In the genomic region with DNA sequence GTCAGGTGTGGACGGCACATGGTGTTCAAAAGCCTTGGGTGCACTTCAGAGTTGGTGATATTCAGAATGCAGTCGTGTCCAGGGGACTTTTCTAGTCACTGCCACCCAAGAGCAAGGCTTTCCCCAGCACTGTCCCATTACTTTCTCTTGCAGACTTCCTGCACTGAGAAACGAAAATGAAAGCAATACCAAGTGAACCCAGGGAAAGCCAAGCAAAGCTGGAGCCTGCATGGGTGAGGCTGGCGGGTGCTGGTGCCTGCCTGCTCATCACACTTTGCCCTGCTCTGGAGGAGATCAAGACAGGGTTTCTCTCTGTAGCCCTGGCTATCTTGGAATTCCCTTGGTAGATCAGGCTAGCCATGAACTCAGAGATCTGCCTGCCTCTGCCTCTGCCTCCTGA, we compare ENCODE assay signal across 14 mouse cellular contexts. TPM values are rescaled to one million over a fixed set of nuclear protein-coding genes. Genes with fewer than 3 reads are reported as not detected.
DNase-seq lines count a peak whose midpoint lies in the region; ATAC-seq and TF ChIP-seq lines count a peak whose summit lies in the region.
"Had no signal": no experiment of that assay in that cellular context is flagged by ENCODE, and none has a peak within 500 bp of the region (broad histone marks: within the 10 kb centered on the region; RNA-seq: fewer than 3 reads in every experiment).

No protein-coding gene starts in this region.

- no peak for TF ChIP-seq EP300 in heart, adult 2 months (IDR thresholded peaks at IDR 0.05; ENCODE audit: insufficient read depth, low read depth, low read length)
- TF ChIP-seq EP300 in stomach, postnatal 0 days (optimal IDR thresholded peaks at IDR 0.05) = no peak

- DNase-seq in heart, adult 2 months = peak in 1 of 2 experiments; percentile 33
- DNase-seq in heart, adult 9 months (ENCODE audit: low spot score in 2 of 2) = no peak
- no peak for DNase-seq in stomach, postnatal 0 days (ENCODE audit: low spot score)
- DNase-seq in right cerebral cortex, postnatal 10 days (ENCODE audit: low spot score in 2 of 2) = no peak
- no peak for DNase-seq in retina, embryonic 14.5 days (ENCODE audit: low spot score)
- DNase-seq: adrenal gland, postnatal 36 days; cerebellum, adult 8-10 months had no signal

- peaks cover 2% of the 10 kb centered on the region; the same call in 1 of the 2 replicates for H3K36me3 ChIP-seq in heart, adult 2 months (ENCODE audit: control insufficient read depth, insufficient read depth, low read length)
- H3K36me3 ChIP-seq in stomach, embryonic 16.5 days (ENCODE audit: control insufficient read depth, insufficient read depth, low read length) = peaks cover 16% of the 10 kb centered on the region
- H3K36me3 ChIP-seq in stomach, postnatal 0 days (ENCODE audit: control insufficient read depth, insufficient read depth, low read length) = peaks cover 12% of the 10 kb centered on the region
- peaks cover 39% of the 10 kb centered on the region for H3K36me3 ChIP-seq in small intestine, adult 2 months (ENCODE audit: control insufficient read depth, insufficient read depth, low read length)

- H3K4me3 ChIP-seq in heart, adult 2 months = no peak overlapping the region
- H3K4me3 ChIP-seq in stomach, embryonic 16.5 days (replicated peaks; ENCODE audit: low read length) = no peak overlapping the region
- H3K4me3 ChIP-seq in stomach, postnatal 0 days (ENCODE audit: low read depth, low read length) = no peak overlapping the region
- H3K4me3 ChIP-seq in small intestine, adult 2 months (ENCODE audit: low read depth, low read length) = peak overlapping the region; percentile 21; the same call in 1 of the 2 replicates
- H3K4me3 ChIP-seq: embryonic facial prominence, embryonic 12.5 days; lung, embryonic 15.5 days had no signal

- 45% methylated on average over 4 of the region's 4 CpGs for WGBS in heart, adult 2 months
- 86% methylated on average over 4 of the region's 4 CpGs for WGBS in stomach, embryonic 16.5 days
- WGBS in stomach, postnatal 0 days = 75% methylated on average over 4 of the region's 4 CpGs
- 15% methylated on average over 4 of the region's 4 CpGs for WGBS in small intestine, adult 2 months

- peaks cover 12% of the 10 kb centered on the region for H3K4me1 ChIP-seq in heart, adult 2 months (ENCODE audit: control insufficient read depth, insufficient read depth, low read length)
- peaks cover 16% of the 10 kb centered on the region for H3K4me1 ChIP-seq in stomach, embryonic 16.5 days (ENCODE audit: control insufficient read depth, insufficient read depth, low read length)
- H3K4me1 ChIP-seq in stomach, postnatal 0 days (replicated peaks; ENCODE audit: control insufficient read depth, insufficient read depth) = peaks cover 9% of the 10 kb centered on the region
- H3K4me1 ChIP-seq in small intestine, adult 2 months (ENCODE audit: control insufficient read depth, insufficient read depth, insufficient read length, low read length) = peaks cover 17% of the 10 kb centered on the region

- no peaks in the 10 kb centered on the region for H3K9me3 ChIP-seq in stomach, embryonic 16.5 days (replicated peaks; ENCODE audit: control insufficient read depth, low read length)
- no peaks in the 10 kb centered on the region for H3K9me3 ChIP-seq in stomach, postnatal 0 days (ENCODE audit: control insufficient read depth, low read length)
- H3K9me3 ChIP-seq: embryonic facial prominence, embryonic 12.5 days; lung, embryonic 15.5 days had no signal

- TF ChIP-seq CTCF in heart, adult 2 months (IDR thresholded peaks at IDR 0.05) = no peak
- TF ChIP-seq CTCF in stomach, postnatal 0 days (IDR thresholded peaks at IDR 0.05; ENCODE audit: low read depth) = no peak
- TF ChIP-seq CTCF in small intestine, adult 2 months (IDR thresholded peaks at IDR 0.05; ENCODE audit: extremely low read depth, insufficient read length, insufficient replicate concordance, low read depth, low read length) = no peak

- no peaks in the 10 kb centered on the region for H3K27me3 ChIP-seq in heart, adult 2 months (ENCODE audit: control insufficient read depth, insufficient read depth, low read length)
- H3K27me3 ChIP-seq in stomach, embryonic 16.5 days (ENCODE audit: control insufficient read depth, insufficient read depth, low read length) = no peaks in the 10 kb centered on the region
- H3K27me3 ChIP-seq in stomach, postnatal 0 days (ENCODE audit: control insufficient read depth, insufficient read depth, low read length) = no peaks in the 10 kb centered on the region
- no peaks in the 10 kb centered on the region for H3K27me3 ChIP-seq in small intestine, adult 2 months (ENCODE audit: control insufficient read depth, insufficient read depth, low read length)
- H3K27me3 ChIP-seq: embryonic facial prominence, embryonic 12.5 days; lung, embryonic 15.5 days had no signal

- H3K79me2 ChIP-seq in heart, adult 2 months (replicated peaks; ENCODE audit: control insufficient read depth, insufficient read depth, low read length) = peaks cover 3% of the 10 kb centered on the region

- ATAC-seq in stomach, embryonic 16.5 days (ENCODE audit: insufficient read depth, low FRiP score) = no peak
- ATAC-seq in stomach, postnatal 0 days (ENCODE audit: low FRiP score, low TSS enrichment) = no peak
- ATAC-seq in granulocyte monocyte progenitor cell, adult 5-6 weeks (replicated peaks; ENCODE audit: poor library complexity, severe bottlenecking) = peak; percentile 18; the same call in 1 of the 2 replicates
- ATAC-seq: forebrain, embryonic 16.5 days; midbrain, embryonic 16.5 days had no signal

- intact Hi-C loops in heart, adult 2 months (cut with DNase I) = no loop called here

- TF ChIP-seq POLR2A in heart, adult 2 months (IDR thresholded peaks at IDR 0.05; ENCODE audit: insufficient read depth, low read depth, low read length) = no peak
- no peak; the same call in 1 of the 2 replicates for TF ChIP-seq POLR2A in small intestine, adult 2 months (IDR thresholded peaks at IDR 0.05; ENCODE audit: low read depth, low read length)

- no peak overlapping the region for H3K4me2 ChIP-seq in stomach, embryonic 16.5 days (ENCODE audit: low read depth, low read length)
- H3K4me2 ChIP-seq in stomach, postnatal 0 days (replicated peaks; ENCODE audit: low read depth) = no peak overlapping the region
- H3K4me2 ChIP-seq: embryonic facial prominence, embryonic 12.5 days; lung, embryonic 15.5 days had no signal

- no peak overlapping the region; the same call in 1 of the 2 replicates for H3K27ac ChIP-seq in heart, adult 2 months
- H3K27ac ChIP-seq in stomach, embryonic 16.5 days (ENCODE audit: low read length) = no peak overlapping the region
- no peak overlapping the region for H3K27ac ChIP-seq in stomach, postnatal 0 days (replicated peaks)
- H3K27ac ChIP-seq in small intestine, adult 2 months (ENCODE audit: insufficient read depth, low read depth, low read length) = peak overlapping the region; percentile 80
- H3K27ac ChIP-seq: embryonic facial prominence, embryonic 12.5 days; lung, embryonic 15.5 days had no signal

- H3K9ac ChIP-seq in heart, adult 2 months (ENCODE audit: low read depth, low read length) = 0 out of 2 replicates have a peak overlapping the region, but pooled peaks have one; percentile 1
- 0 out of 2 replicates have a peak overlapping the region, but pooled peaks have one; percentile 10 for H3K9ac ChIP-seq in stomach, embryonic 16.5 days (ENCODE audit: low read length)
- H3K9ac ChIP-seq in stomach, postnatal 0 days (ENCODE audit: low read length) = no peak overlapping the region
- H3K9ac ChIP-seq: embryonic facial prominence, embryonic 12.5 days; lung, embryonic 15.5 days had no signal

RNA-seq across cellular contexts. Expression of gene Keap1, which starts 3.8 kb away (rescaled TPM):
- total RNA-seq in heart, adult 2 months (2021) = 10 to 100 TPM; 37.6 to 47.2 TPM
- polyA plus RNA-seq in heart, adult 2 months (2012; rRNA removed) = 40.4 and 46.0 TPM in 2 replicates
- 52.5 and 56.4 TPM in 2 replicates for polyA plus RNA-seq in stomach, embryonic 16.5 days (2015; fragmentation: Nextera tagmentation; extraction: Ambion mirVana)
- 37.2 and 40.8 TPM in 2 replicates for polyA plus RNA-seq in stomach, postnatal 0 days (2015; fragmentation: Nextera tagmentation; extraction: Ambion mirVana)
- 28.8 TPM in 2 replicates for total RNA-seq in granulocyte monocyte progenitor cell, adult 5-6 weeks (2014; fragmentation: Nextera tagmentation)
- total RNA-seq in granulocyte monocyte progenitor cell, adult 5-6 weeks (2017) = 31.9 and 33.5 TPM in 2 replicates
- polyA plus RNA-seq in small intestine, adult 2 months (2012; rRNA removed) = 56.6 and 103 TPM in 2 replicates

RNA-seq across cellular contexts. Expression of gene S1pr5, which starts 12.9 kb away (rescaled TPM):
- total RNA-seq in heart, adult 2 months (2021) = 1 to 10 TPM; 1.2 to 1.3 TPM
- polyA plus RNA-seq in heart, adult 2 months (2012; rRNA removed) = 0.73 and 1.5 TPM in 2 replicates
- polyA plus RNA-seq in stomach, embryonic 16.5 days (2015; fragmentation: Nextera tagmentation; extraction: Ambion mirVana) = 1.8 and 2.0 TPM in 2 replicates
- polyA plus RNA-seq in stomach, postnatal 0 days (2015; fragmentation: Nextera tagmentation; extraction: Ambion mirVana) = 4.7 and 5.0 TPM in 2 replicates
- total RNA-seq in granulocyte monocyte progenitor cell, adult 5-6 weeks (2014; fragmentation: Nextera tagmentation) = not detected in 2 replicates
- total RNA-seq in granulocyte monocyte progenitor cell, adult 5-6 weeks (2017) = 0.21 and 0.56 TPM in 2 replicates
- polyA plus RNA-seq in small intestine, adult 2 months (2012; rRNA removed) = 0.08 and 0.18 TPM in 2 replicates

RNA-seq across cellular contexts. Expression of gene Atg4d, which starts 29.8 kb away (rescaled TPM):
- 100 to 1,000 TPM in 1 of 2 experiments, 10 to 100 TPM in 1; 88.7 to 100 TPM for total RNA-seq in heart, adult 2 months (2021)
- polyA plus RNA-seq in heart, adult 2 months (2012; rRNA removed) = 60.8 and 72.6 TPM in 2 replicates
- polyA plus RNA-seq in stomach, embryonic 16.5 days (2015; fragmentation: Nextera tagmentation; extraction: Ambion mirVana) = 53.3 and 55.7 TPM in 2 replicates
- 38.6 and 41.7 TPM in 2 replicates for polyA plus RNA-seq in stomach, postnatal 0 days (2015; fragmentation: Nextera tagmentation; extraction: Ambion mirVana)
- total RNA-seq in granulocyte monocyte progenitor cell, adult 5-6 weeks (2014; fragmentation: Nextera tagmentation) = 6.4 and 8.9 TPM in 2 replicates
- total RNA-seq in granulocyte monocyte progenitor cell, adult 5-6 weeks (2017) = 5.5 and 5.9 TPM in 2 replicates
- 70.1 and 144 TPM in 2 replicates for polyA plus RNA-seq in small intestine, adult 2 months (2012; rRNA removed)

RNA-seq across cellular contexts. Expression of gene Kri1, which starts 52.4 kb away (rescaled TPM):
- 10 to 100 TPM; 16.3 to 16.8 TPM for total RNA-seq in heart, adult 2 months (2021)
- 10.5 and 12.8 TPM in 2 replicates for polyA plus RNA-seq in heart, adult 2 months (2012; rRNA removed)
- 15.2 and 18.2 TPM in 2 replicates for polyA plus RNA-seq in stomach, embryonic 16.5 days (2015; fragmentation: Nextera tagmentation; extraction: Ambion mirVana)
- polyA plus RNA-seq in stomach, postnatal 0 days (2015; fragmentation: Nextera tagmentation; extraction: Ambion mirVana) = 6.7 and 7.9 TPM in 2 replicates
- 50.9 and 56.3 TPM in 2 replicates for total RNA-seq in granulocyte monocyte progenitor cell, adult 5-6 weeks (2014; fragmentation: Nextera tagmentation)
- total RNA-seq in granulocyte monocyte progenitor cell, adult 5-6 weeks (2017) = 59.5 and 86.0 TPM in 2 replicates
- 9.1 and 9.6 TPM in 2 replicates for polyA plus RNA-seq in small intestine, adult 2 months (2012; rRNA removed)

RNA-seq across cellular contexts. Expression of gene Cdkn2d, which starts 55.9 kb away (rescaled TPM):
- 10 to 100 TPM; 11.3 to 15.0 TPM for total RNA-seq in heart, adult 2 months (2021)
- 25.0 and 32.9 TPM in 2 replicates for polyA plus RNA-seq in heart, adult 2 months (2012; rRNA removed)
- 47.4 and 51.5 TPM in 2 replicates for polyA plus RNA-seq in stomach, embryonic 16.5 days (2015; fragmentation: Nextera tagmentation; extraction: Ambion mirVana)
- polyA plus RNA-seq in stomach, postnatal 0 days (2015; fragmentation: Nextera tagmentation; extraction: Ambion mirVana) = 23.1 and 28.0 TPM in 2 replicates
- total RNA-seq in granulocyte monocyte progenitor cell, adult 5-6 weeks (2014; fragmentation: Nextera tagmentation) = 11.0 and 12.9 TPM in 2 replicates
- 15.4 and 16.7 TPM in 2 replicates for total RNA-seq in granulocyte monocyte progenitor cell, adult 5-6 weeks (2017)
- 11.0 and 27.1 TPM in 2 replicates for polyA plus RNA-seq in small intestine, adult 2 months (2012; rRNA removed)
